Mouse (Mus musculus) heart, postnatal 0 days (tissue): ENCODE data around the gene Lrrtm1. TPM values are rescaled to one million over a fixed set of nuclear protein-coding genes. Genes with fewer than 3 reads are reported as not detected.

Experiments
- ATAC-seq: fragments of 200-750 bp; cut with Nextera tagmentation; 2 replicates; pipeline ENCODE4 v1.8.0; 2017; ENCODE audit warnings: low read depth, moderate number of reproducible peaks, moderate library complexity; ENCODE audit not compliant: insufficient read depth
- DNase-seq: peaks from one replicate; pipeline ENCODE4 v3.0.0-alpha.2; 2016; ENCODE audit warnings: low spot score
- H3K27ac ChIP-seq: fragments of 300-500 bp; sonication (generic); 2 replicates; pipeline ENCODE4 v1.5.1; 2014; ENCODE audit warnings: low read depth, mild to moderate bottlenecking
- H3K27me3 ChIP-seq: fragments of 300-500 bp; sonication (generic); 2 replicates; pipeline ENCODE4 v1.6.1; 2014; ENCODE audit warnings: low read length, mixed read lengths; ENCODE audit not compliant: control insufficient read depth, insufficient read depth
- H3K36me3 ChIP-seq: fragments of 300-500 bp; sonication (generic); replicated peaks from 2 replicates; pipeline ENCODE4 v1.6.1; 2014; ENCODE audit warnings: low read length, mixed read lengths; ENCODE audit not compliant: control insufficient read depth, insufficient read depth
- H3K4me1 ChIP-seq: fragments of 300-500 bp; sonication (generic); 2 replicates; pipeline ENCODE4 v1.6.1; 2014; ENCODE audit warnings: antibody characterized with exemption; ENCODE audit not compliant: control insufficient read depth, insufficient read depth
- H3K4me2 ChIP-seq: fragments of 300-500 bp; sonication (generic); 2 replicates; pipeline ENCODE4 v1.6.1; 2014; ENCODE audit warnings: low read depth, mild to moderate bottlenecking, low read length, moderate library complexity
- H3K4me3 ChIP-seq: fragments of 300-500 bp; sonication (generic); 2 replicates; pipeline ENCODE4 v1.5.1; 2014; ENCODE audit warnings: low read depth, low read length
- H3K9ac ChIP-seq: fragments of 300-500 bp; sonication (generic); replicated peaks from 2 replicates; pipeline ENCODE4 v1.6.1; 2014; ENCODE audit warnings: low read depth, low read length, mixed read lengths
- H3K9me3 ChIP-seq: fragments of 300-500 bp; sonication (generic); replicated peaks from 2 replicates; pipeline ENCODE4 v1.6.1; 2016; ENCODE audit warnings: low read length; ENCODE audit not compliant: control insufficient read depth
- CTCF ChIP-seq: IDR thresholded peaks from 2 replicates; pipeline ENCODE4 v1.5.1; 2016; ENCODE audit warnings: antibody characterized with exemption, control low read depth, low read depth
- EP300 ChIP-seq: IDR thresholded peaks from 2 replicates; pipeline ENCODE4 v1.6.1; 2016; ENCODE audit warnings: antibody characterized with exemption, low read depth
- WGBS: fragments of 180-500 bp; shearing (Covaris S2); extraction: QIAGEN DNeasy Blood & Tissue Kit; methylation state at CpG from one replicate; pipeline ENCODE4 v1.1.7; 2014; 5-methylcytosine and 5-hydroxymethylcytosine counted together
- polyA plus RNA-seq: library from polyadenylated mRNA; unstranded; fragments of >200 nt; fragmentation: Nextera tagmentation; extraction: Ambion mirVana; gene quantifications from 2 replicates; pipeline ENCODE4 v1.2.1, GENCODE M21; 2015
- total RNA-seq: library from RNA; depleted of rRNA; stranded (reverse); fragments of >200 nt; gene quantifications from 2 replicates; pipeline ENCODE4 v1.2.3, GENCODE M21; 2014; ENCODE audit warnings: low replicate concordance; rRNA removed

The Lrrtm1 gene
- total RNA-seq (0.23 TPM in 1 of 2 replicates, not detected in the other), polyA plus RNA-seq (0.16 and 0.23 TPM in 2 replicates)

- WGBS: under 1% methylated on average over 53 of the region's 53 CpGs
These were observed at the start of gene Lrrtm1 for GRCm38 (mm10) chr6:77242601-77243406. Gene Lrrtm1 (plus strand): TSS chr6:77242689.

GRCm38 (mm10) chr6:77196650-77197049 lies 45.8 kb upstream of the Lrrtm1 start:
- H3K9me3 ChIP-seq: no peaks in the 10 kb centered on the region
- no peaks in the 10 kb centered on the region for H3K4me1 ChIP-seq
- H3K9ac ChIP-seq: no peak overlapping the region
- DNase-seq (no peak), ATAC-seq (no peak)
- H3K4me3 ChIP-seq: no peak overlapping the region
- H3K36me3 ChIP-seq: no peaks in the 10 kb centered on the region
- H3K4me2 ChIP-seq: no peak overlapping the region
- H3K27me3 ChIP-seq: no peaks in the 10 kb centered on the region
- TF ChIP-seq CTCF: no peak
- TF ChIP-seq EP300: no peak
- H3K27ac ChIP-seq: no peak overlapping the region
- 70% methylated on average over 3 of the region's 3 CpGs for WGBS

More at GRCm38 (mm10) chr6:77242601-77243406, at the start of gene Lrrtm1:
- Histone ChIP-seq H3K27me3 (peaks cover 51% of the 10 kb centered on the region), H3K4me3 (peak within 1 kb of the TSS; percentile 52), H3K9me3 (no peaks in the 10 kb centered on the region), H3K4me2 (peak within 1 kb of the TSS; percentile 77), H3K27ac (no peak within 1 kb of the TSS), H3K9ac (no peak within 1 kb of the TSS), H3K36me3 (no peaks in the 10 kb centered on the region), H3K4me1 (no peaks in the 10 kb centered on the region)
- 0 out of 2 replicates have a peak, but pooled peaks have one; percentile 6 for TF ChIP-seq CTCF
- TF ChIP-seq EP300: no peak
- ATAC-seq (no peak), DNase-seq (no peak)

GRCm38 (mm10) chr6:77199375-77199774 lies 43.1 kb upstream of the Lrrtm1 start:
- Histone ChIP-seq H3K4me1 (no peaks in the 10 kb centered on the region), H3K4me3 (no peak overlapping the region), H3K9me3 (no peaks in the 10 kb centered on the region), H3K36me3 (no peaks in the 10 kb centered on the region), H3K27ac (no peak overlapping the region), H3K4me2 (no peak overlapping the region), H3K27me3 (no peaks in the 10 kb centered on the region), H3K9ac (no peak overlapping the region)
- WGBS: 69% methylated on average over 2 of the region's 2 CpGs
- TF ChIP-seq EP300 (no peak), CTCF (no peak)
- ATAC-seq: no peak
- no peak for DNase-seq

- ATAC-seq (no peak), DNase-seq (no peak)
- Histone ChIP-seq H3K4me2 (no peak overlapping the region), H3K36me3 (no peaks in the 10 kb centered on the region), H3K9ac (no peak overlapping the region), H3K27me3 (no peaks in the 10 kb centered on the region), H3K4me1 (no peaks in the 10 kb centered on the region), H3K9me3 (no peaks in the 10 kb centered on the region), H3K27ac (no peak overlapping the region), H3K4me3 (no peak overlapping the region)
- WGBS: 72% methylated on average over 1 of the region's 1 CpGs
- TF ChIP-seq CTCF: no peak
These were observed 33.3 kb upstream of the Lrrtm1 start for GRCm38 (mm10) chr6:77209183-77209582.

- Histone ChIP-seq H3K9ac (no peak overlapping the region), H3K4me2 (no peak overlapping the region), H3K36me3 (no peaks in the 10 kb centered on the region), H3K4me1 (no peaks in the 10 kb centered on the region), H3K27ac (no peak overlapping the region), H3K9me3 (no peaks in the 10 kb centered on the region), H3K4me3 (no peak overlapping the region), H3K27me3 (no peaks in the 10 kb centered on the region)
- WGBS: 64% methylated on average over 3 of the region's 3 CpGs
- TF ChIP-seq EP300: no peak
- no peak for TF ChIP-seq CTCF
- DNase-seq: no peak
- ATAC-seq: no peak
These were observed 32.6 kb upstream of the Lrrtm1 start for GRCm38 (mm10) chr6:77209929-77210328.
